Mouse (Mus musculus): Measurements from ENCODE around the gene Zzef1.
"Not testable (repeated sequence)": the region's sequence is repeated elsewhere in the genome, so short reads cannot be mapped to it uniquely, and the experiment has no call there.

Gene Zzef1

DNA sequence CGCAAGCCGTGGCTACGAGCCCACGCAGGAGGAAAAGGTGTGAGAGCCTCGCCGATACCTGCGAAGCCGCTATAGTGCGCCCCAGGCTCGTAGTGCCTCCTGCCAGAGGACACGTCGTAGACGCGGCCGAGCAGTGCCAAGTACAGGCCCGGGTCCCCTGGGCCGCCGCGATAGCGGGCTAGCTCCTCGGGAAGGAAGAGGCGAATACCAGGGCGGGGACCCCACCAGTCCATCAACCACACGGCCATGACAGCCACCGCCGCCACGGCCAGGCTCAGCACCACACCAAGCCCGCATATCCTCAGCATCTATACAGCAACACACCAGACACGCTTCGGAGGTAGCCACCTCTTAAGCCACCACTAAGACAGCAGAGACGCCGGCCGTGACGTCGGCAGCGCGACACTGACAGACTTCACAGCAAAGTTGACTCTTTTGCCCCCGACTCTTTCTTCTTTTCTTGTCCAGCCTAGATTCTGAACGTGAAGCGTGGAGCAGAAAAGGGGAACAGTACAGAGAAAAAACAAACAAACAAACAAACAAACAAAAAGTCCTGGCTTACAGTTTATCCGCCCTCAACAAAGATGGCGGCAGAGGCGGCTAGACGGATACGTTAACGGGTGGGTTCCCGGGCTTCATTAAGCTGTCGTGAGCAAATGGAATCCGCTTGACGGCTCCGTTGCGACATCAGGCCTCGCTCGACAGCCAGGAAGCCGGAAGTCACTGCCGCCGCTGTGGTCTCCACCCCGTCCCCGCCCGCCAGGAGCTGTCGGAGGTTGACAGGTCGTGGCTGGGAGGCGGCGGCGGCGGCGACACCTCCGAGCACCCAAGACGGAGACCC is at the start of gene Zzef1, which contains the start of gene Cyb5d2:
TSS of gene Zzef1 (plus strand) at position 772 of the 841 bp plus-strand sequence.
TSS of gene Cyb5d2 (minus strand) at position 688 of the 841 bp plus-strand sequence.
- peak; percentile 99 for DNase-seq

DNA sequence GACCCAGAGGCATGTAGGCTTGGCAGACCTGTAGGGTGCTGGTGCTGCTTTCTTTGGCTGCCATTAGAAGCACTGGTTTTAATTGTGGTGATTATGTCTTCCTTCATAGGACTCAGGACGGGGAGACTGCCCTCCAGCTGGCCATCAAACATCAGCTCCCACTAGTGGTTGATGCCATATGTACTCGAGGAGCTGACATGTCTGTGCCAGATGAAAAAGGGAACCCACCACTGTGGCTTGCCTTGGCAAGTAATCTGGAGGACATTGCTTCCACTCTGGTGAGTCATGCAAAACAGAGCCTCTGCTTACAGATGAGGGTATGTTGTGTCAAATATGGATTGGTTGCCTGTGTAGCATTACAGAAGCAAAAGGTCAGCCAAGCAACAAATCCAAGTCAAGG is 44.1 kb upstream of the Zzef1 start:
- DNase-seq: peak; percentile 21

- DNase-seq: no peak
These were observed 37.7 kb upstream of the Zzef1 start for GRCm38 (mm10) chr11:72758316-72758715.

DNA sequence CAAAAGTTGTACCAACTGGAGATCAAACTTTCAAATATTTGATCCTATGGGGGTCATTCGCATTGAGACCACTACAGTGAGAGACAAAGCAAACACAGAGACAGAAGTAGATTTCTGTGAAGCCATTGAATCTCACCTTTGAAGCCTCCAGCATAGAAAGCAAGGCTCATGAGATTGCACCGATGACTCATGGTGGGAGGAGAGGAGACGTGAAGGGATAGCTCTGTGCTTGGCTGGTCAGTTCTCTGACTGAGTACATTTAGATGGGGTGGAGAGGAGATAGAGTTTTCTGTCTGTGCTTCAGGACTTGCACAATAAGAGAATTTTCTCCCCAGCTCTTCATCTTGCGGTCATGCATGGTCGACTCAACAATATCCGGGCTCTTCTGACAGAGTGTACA is 36.4 kb upstream of the Zzef1 start:
- DNase-seq: no peak

DNA sequence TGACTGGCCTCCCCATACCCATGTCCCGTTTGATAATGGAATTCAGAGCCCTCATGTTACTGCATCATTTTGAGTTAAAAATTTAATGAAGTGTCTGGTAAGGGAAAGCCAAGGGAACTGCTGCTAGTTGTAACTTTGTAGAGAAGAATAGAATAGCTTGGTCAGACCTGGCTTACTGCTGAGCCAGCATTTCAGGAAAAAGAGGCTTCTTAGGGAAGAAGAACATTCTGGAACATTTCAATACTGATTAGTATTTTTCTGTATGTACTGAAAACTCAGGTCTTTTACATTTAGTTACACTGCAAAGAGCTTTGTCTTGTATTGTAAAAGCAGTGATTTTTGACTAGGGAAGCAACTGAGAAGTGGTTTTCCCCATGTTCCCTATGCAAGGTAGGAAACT is 35.2 kb upstream of the Zzef1 start:
- no peak for DNase-seq

- no peak for DNase-seq
These were observed 31.8 kb upstream of the Zzef1 start for GRCm38 (mm10) chr11:72764270-72764669.

DNA sequence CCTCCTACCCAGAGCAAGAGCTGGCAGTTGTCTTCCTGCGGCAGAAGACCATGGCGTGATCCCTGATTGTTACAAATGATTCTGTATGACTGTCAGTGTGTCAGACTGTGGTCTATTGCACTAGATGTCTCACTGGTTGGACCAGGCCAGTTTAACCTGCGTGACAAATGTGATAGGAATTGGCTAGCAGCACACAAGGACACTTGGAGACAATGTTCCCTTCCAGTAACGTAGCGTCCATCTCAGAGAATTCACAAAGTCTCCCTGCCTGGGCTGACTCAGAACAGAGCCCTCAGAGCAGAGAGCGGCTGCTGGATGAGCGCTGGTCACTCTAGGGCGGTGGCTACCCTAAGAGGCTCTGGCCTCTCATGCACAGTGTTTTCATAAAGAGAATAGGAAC is 28.3 kb upstream of the Zzef1 start:
- DNase-seq: no peak

- no peak for DNase-seq
These were observed 27.0 kb upstream of the Zzef1 start for GRCm38 (mm10) chr11:72769061-72769460.

GRCm38 (mm10) chr11:72770324-72770723 is 25.7 kb upstream of the Zzef1 start:
- DNase-seq: no peak

- no peak for DNase-seq
These were observed 25.2 kb upstream of the Zzef1 start for GRCm38 (mm10) chr11:72770816-72771215.

DNA sequence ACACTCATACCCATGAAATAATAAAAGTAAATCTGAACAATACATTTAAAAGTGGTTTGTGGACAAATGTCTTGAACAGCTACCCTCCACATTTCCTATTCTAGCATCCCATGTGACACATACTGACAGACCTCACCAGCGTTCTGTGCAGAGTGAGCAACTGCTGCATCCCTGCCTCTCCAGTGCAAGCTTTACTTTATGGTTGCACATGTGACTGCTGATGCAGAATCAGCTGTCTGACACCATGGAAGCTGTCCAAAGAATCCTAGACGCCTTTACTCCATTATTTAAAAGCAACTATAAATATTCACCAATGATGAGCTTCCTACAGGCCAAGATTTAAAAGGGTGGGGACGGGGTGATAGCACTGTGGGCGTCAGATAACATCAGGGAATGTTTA is 24.6 kb upstream of the Zzef1 start:
- peak; percentile 5 for DNase-seq

DNA sequence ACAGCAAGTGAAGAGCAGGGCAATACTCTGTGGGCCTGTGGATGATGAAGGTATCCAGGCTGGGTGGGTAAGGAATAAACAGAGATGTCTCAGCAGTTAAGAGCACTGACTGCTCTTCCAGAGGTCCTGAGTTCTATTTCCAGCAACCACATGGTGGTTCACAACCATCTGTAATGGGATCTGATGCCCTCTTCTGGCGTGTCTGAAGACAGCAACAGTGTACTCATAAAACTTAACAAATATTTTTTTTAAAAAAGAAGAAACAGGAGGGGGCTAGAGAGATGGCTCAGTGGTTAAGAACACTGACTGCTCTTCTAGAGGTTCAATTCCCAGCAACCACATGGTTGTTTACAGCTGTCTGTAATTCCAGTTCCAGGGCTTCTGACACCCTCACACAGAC is 23.4 kb upstream of the Zzef1 start:
- not testable (repeated sequence) for DNase-seq

GRCm38 (mm10) chr11:72778957-72779356 is 17.1 kb upstream of the Zzef1 start:
- DNase-seq: no peak

DNA sequence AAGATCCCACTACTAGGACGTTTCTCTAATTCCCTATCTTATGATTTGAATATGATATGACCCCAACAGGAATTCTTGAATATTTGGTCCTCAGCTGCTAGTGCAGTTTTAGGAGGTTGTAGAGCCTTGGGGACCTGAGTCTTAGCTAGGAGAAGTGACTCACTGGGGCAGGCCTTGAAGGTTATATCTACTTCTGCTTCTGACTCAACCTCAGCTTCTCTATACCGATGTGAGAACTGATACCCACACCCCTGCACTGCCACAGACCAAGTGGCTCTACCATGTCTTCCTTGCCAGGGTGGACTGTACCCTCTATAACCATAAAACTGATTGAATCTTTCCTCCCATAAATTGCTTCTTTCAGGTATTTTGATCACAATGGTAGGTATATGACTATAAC is 13.9 kb upstream of the Zzef1 start:
- peak; percentile 23 for DNase-seq

GRCm38 (mm10) chr11:72782503-72782902 is 13.5 kb upstream of the Zzef1 start:
- no peak for DNase-seq

- DNase-seq: no peak
These were observed 4.0 kb upstream of the Zzef1 start for GRCm38 (mm10) chr11:72792033-72792432.

GRCm38 (mm10) chr11:72795149-72795454 is 924 bp upstream of the Zzef1 start:
- no peak for DNase-seq

- DNase-seq: no peak
These were observed 266 bp downstream of the Zzef1 start for GRCm38 (mm10) chr11:72796296-72796687.

- no peak for DNase-seq
These were observed 830 bp downstream of the Zzef1 start for GRCm38 (mm10) chr11:72796773-72797338.

DNA sequence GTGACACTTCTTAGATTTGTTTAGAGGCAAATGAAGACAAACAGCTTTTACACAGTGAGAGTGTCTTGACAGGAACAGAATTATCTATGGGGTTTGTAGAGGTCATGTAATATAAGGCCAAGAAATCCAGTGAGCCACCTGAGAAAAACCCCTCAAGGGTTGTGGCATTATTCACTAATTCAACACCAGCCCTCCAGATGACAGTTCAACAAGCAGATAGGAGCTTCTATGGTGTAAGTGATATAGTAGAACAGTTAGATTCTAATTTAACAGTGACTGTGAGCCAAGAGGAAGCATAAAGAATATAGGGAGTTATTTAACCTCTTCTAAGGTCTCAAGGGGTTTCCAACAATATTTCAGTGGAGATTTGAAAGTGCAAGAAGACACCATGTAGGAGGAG is 2.1 kb downstream of the Zzef1 start:
- no peak for DNase-seq

DNA sequence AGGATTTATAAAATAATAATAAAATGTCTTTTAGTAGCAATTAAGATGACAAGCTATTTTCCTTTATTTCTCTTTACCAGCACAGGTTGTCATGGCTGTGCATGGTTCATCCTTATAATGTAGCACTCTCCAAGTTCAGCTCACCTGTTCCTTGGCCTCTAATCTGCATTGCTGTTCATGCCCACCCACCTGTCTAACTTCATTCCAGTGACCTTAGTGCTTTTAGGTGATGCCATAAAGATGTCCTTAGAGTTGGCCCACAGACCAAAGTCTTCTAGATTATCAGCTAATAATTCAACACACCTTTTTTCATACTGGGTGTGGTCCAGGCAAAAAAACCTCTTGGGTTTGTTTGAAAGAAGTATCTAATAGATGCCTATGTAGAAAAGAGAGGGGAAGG is 5.2 kb downstream of the Zzef1 start:
- DNase-seq: no peak

DNA sequence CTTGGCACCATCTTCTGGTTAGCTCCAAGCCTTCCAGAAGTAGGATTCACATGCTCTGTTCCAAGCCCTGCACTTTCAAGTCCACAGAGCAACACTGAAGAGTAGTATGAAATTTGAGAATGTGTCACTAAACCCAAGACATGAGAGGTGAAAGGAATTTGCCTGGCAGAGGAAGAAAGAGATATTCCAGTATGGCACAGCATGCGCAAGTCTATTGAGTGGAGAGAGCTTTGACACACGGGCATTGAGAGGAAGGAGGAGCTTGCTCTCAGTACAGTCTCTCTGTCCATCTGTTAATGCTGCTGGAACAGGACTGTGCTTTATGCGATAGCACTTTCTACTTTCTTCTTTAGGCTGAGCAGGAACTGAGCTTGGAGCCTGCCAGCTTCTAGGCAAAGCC is 7.0 kb downstream of the Zzef1 start:
- DNase-seq: peak; percentile 26

DNA sequence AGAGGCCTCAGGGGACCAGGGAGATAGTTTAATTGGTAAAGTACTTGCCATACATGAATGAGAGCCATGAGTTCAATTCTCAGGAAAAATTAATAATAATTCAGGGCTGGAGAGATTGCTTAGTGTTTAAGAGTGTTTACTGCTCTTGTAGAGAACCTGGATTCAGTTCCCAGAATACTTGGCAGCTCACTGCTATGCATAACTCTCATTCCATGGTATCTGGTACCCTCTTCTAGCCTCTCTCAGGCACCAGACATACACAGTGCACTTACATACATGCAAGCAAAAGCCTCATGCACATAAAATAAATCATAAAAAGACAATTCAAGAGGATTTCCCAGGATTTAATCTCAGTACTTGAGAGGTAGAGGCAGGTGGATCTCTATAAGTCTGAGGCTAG is 8.6 kb downstream of the Zzef1 start:
- peak; percentile 12 for DNase-seq

DNA sequence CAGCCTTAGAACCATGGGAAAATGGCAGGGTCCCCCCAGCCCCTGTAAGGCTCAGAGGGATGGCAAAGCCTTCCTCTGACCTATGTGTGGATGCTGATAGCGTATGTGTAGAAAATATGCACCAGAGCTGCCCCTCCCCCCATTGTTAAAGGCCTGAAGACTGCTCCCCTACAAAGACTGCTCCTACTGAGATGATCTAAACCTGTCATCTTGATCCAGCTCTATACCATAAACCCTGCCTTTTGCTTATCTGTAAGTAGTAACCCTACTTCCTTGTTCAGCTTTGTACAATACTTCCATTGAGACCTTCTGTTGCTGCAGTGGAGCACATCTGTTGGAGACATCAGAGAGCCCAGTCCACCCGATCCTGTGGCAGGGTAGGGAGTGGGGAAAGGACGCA is 9.2 kb downstream of the Zzef1 start:
- DNase-seq: no peak

DNA sequence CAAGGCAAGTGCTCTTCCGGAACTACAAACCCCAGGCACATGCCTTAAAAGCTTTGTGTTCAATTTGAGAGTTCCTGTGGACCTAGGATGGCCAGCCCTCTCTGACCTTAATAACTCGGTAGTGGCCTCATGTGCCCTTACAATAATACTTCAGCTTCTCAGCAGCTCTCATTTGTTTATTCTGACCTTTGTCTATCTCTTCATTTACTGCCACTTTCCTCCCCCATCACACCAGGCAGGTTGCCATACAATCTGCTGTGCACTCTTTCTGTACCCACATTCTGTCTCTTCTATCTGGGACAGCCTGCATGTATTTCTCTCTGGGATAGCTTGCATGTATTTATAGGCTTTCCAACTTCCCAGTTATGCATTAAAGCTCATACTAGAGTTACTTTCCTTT is 10.5 kb downstream of the Zzef1 start:
- no peak for DNase-seq

Measured in lung, postnatal 36 days (tissue).